Mouse (Mus musculus) embryonic facial prominence, embryonic 12.5 days (tissue): ENCODE measurements at regions not wholly inside any gene's neighbourhood (a gene's known extent, or its start where the extent isn't known, plus 50 kb on each side); places are given as distances from the start of the nearest gene placed in this dataset.
A peak's percentile ranks its signal among the peaks of the same experiment; 100 is the strongest.
"Not testable (repeated sequence)": the region's sequence is repeated elsewhere in the genome, so short reads cannot be mapped to it uniquely, and the experiment has no call there.

Experiments used
- ATAC-seq: fragments of 200-750 bp; cut with Nextera tagmentation; 2 replicates; pipeline ENCODE4 v1.8.0; 2017; ENCODE audit not compliant: insufficient number of reproducible peaks, insufficient read depth, low FRiP score, low TSS enrichment
- H3K27ac ChIP-seq: fragments of 300-500 bp; sonication (generic); 2 replicates; pipeline ENCODE4 v1.5.1; 2016; ENCODE audit warnings: mild to moderate bottlenecking
- H3K27me3 ChIP-seq: fragments of 300-500 bp; sonication (generic); 2 replicates; pipeline ENCODE4 v1.6.1; 2016; ENCODE audit warnings: mild to moderate bottlenecking, moderate library complexity
- H3K36me3 ChIP-seq: fragments of 300-500 bp; sonication (generic); 2 replicates; pipeline ENCODE4 v1.6.1; 2016; ENCODE audit warnings: mild to moderate bottlenecking
- H3K4me1 ChIP-seq: fragments of 300-500 bp; sonication (generic); 2 replicates; pipeline ENCODE4 v1.6.1; 2016
- H3K4me2 ChIP-seq: fragments of 300-500 bp; sonication (generic); replicated peaks from 2 replicates; pipeline ENCODE4 v1.6.1; 2016; ENCODE audit warnings: mild to moderate bottlenecking, moderate library complexity
- H3K4me3 ChIP-seq: fragments of 300-500 bp; sonication (generic); 2 replicates; pipeline ENCODE4 v1.5.1; 2016; ENCODE audit warnings: mild to moderate bottlenecking
- H3K9ac ChIP-seq: fragments of 300-500 bp; sonication (generic); 2 replicates; pipeline ENCODE4 v1.6.1; 2016; ENCODE audit warnings: mild to moderate bottlenecking, moderate library complexity
- H3K9me3 ChIP-seq: fragments of 300-500 bp; sonication (generic); 2 replicates; pipeline ENCODE4 v1.6.1; 2016; ENCODE audit warnings: mild to moderate bottlenecking, moderate library complexity
- WGBS: fragments of 180-500 bp; shearing (Covaris S2); methylation state at CpG from one replicate; pipeline ENCODE4 v1.1.7; 2016; 5-methylcytosine and 5-hydroxymethylcytosine counted together

DNA sequence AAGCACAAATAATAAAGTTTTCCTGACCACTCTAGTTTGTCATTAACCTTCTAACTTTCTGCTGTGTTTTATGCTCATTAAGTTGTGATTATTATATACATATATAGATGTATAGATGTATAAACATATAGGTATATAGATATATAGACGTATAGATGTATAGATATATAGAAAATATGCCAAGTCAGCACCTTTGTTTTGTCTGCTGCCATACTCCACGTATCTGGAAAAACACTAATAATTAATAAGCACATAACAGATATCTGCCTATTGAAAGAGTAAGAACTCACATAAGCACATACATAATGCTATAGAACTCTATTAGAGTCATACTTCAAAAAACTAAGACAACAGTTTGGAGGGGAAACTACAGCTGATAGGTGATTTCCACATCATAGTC is 161.3 kb upstream of the Gap43 start:
- ATAC-seq = no peak
- no peaks in the 10 kb centered on the region for H3K9me3 ChIP-seq
- no peak overlapping the region for H3K4me3 ChIP-seq
- H3K27me3 ChIP-seq = no peaks in the 10 kb centered on the region
- no peaks in the 10 kb centered on the region for H3K4me1 ChIP-seq
- 80% methylated on average over 2 of the region's 2 CpGs for WGBS
- H3K27ac ChIP-seq = no peak overlapping the region
- no peak overlapping the region for H3K9ac ChIP-seq
- H3K4me2 ChIP-seq = no peak overlapping the region
- H3K36me3 ChIP-seq = no peaks in the 10 kb centered on the region

DNA sequence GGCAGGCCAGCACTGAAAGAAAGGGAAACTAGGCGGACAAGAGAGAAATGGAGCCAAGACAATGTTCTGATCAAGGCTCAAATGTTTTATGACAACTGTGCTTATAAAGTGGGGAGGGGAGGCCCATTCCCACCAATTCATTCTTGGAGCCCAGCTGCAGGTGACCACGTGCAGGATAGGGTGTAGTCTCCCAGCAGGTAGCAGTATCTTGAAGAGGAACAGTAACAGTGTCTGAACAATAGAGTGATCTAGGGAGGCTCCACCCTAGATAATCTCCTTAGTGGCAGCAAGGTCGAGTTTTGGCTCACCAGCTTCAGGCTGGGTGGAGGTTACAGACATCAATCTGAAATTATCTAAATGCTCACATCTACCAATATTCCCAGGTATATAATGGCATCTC is 160.7 kb upstream of the Gap43 start:
- not testable (repeated sequence) for H3K9ac ChIP-seq, H3K9me3 ChIP-seq, H3K27ac ChIP-seq, ATAC-seq, H3K4me1 ChIP-seq, H3K4me2 ChIP-seq, H3K27me3 ChIP-seq, H3K36me3 ChIP-seq, H3K4me3 ChIP-seq
- 38% methylated on average over 3 of the region's 3 CpGs for WGBS

DNA sequence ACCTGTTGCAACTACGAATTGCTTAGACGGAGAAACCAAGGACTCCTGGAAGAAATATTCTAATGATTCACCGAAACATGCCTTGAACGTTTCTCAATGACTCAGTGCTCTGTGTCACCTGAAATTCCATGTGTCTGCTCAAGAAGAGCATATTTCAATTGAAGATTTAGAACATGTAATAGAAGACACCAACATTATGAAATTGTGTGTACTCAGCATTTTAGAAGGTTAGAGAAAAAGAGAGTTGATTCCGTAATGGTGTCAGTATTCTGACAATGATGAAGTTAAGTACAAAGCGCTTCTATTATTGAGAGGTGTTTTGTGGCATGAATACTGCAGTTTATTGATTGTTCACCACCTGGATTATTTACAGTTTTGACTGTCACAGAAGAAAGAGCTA is 159.1 kb upstream of the Gap43 start:
- H3K4me2 ChIP-seq = no peak overlapping the region
- no peaks in the 10 kb centered on the region for H3K9me3 ChIP-seq
- no peak overlapping the region for H3K9ac ChIP-seq
- WGBS = 92% methylated on average over 6 of the region's 6 CpGs
- no peak overlapping the region for H3K27ac ChIP-seq
- no peaks in the 10 kb centered on the region for H3K4me1 ChIP-seq
- no peak for ATAC-seq
- no peak overlapping the region for H3K4me3 ChIP-seq
- H3K36me3 ChIP-seq = no peaks in the 10 kb centered on the region
- H3K27me3 ChIP-seq = no peaks in the 10 kb centered on the region

DNA sequence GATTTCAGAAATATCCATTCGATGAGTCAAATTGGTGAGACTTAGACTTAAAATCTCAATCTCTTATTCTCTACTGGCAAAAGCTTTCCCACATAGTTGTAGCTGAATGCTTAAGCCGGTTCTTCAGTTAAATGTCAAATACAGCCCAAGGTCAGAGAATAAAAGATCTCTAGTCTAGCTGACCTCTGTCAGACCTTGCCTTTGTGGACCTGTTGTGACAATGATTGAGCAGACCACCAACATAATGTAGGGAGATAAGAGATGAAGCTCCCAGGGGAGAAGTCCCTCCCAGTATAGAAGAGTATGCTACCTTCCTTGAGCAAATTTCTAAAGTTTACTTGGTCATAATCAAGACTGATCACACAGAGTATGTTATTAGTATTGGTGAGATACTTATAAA is 157.9 kb upstream of the Gap43 start:
- Histone ChIP-seq H3K9me3 (no peaks in the 10 kb centered on the region), H3K9ac (no peak overlapping the region), H3K4me2 (no peak overlapping the region), H3K27me3 (no peaks in the 10 kb centered on the region), H3K4me1 (no peaks in the 10 kb centered on the region), H3K4me3 (no peak overlapping the region), H3K27ac (no peak overlapping the region), H3K36me3 (no peaks in the 10 kb centered on the region)
- WGBS = 84% methylated on average over 2 of the region's 2 CpGs
- ATAC-seq = no peak

DNA sequence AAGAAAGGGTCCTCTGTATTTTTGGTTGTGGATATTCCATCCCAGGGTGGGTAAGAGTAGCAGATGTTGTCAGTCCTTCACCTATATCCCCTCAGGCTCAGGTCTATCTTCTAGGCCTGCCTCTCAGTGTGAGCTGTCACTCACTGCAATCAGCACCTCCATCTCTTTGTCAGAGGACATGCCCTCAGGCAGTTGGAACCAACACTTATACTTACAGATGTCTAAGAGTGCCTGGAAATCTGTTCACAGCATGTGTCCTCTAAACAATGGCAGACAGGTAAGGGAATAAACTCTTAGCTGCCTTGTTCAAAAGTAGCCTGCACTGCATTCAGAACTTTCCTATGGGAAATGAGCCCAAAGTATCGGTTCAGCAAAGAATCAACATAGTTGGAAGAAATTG is 153.1 kb upstream of the Gap43 start:
- H3K27ac ChIP-seq = no peak overlapping the region
- H3K4me2 ChIP-seq = no peak overlapping the region
- H3K36me3 ChIP-seq = no peaks in the 10 kb centered on the region
- H3K4me1 ChIP-seq = no peaks in the 10 kb centered on the region
- ATAC-seq = no peak
- H3K27me3 ChIP-seq = no peaks in the 10 kb centered on the region
- no peak overlapping the region for H3K9ac ChIP-seq
- 85% methylated on average over 1 of the region's 1 CpGs for WGBS
- H3K9me3 ChIP-seq = no peaks in the 10 kb centered on the region
- no peak overlapping the region for H3K4me3 ChIP-seq

DNA sequence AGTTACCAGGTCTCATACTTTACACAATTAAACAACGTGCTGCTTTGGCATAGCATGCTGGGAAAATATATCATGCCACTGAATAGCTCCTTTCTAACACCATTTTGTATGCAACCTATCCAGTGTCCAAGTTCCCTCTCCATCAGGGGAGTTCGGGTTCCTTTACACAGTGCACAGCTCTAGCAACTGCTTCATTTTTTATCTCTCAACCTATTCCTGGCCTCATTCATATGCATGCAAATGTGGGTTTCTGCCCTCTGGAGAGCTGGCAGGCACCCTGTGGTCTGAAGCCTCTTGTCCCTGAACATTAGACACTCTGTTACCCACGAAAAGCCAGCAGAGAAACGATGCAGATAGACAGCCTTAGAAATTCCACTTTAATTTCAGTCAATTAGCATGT is 148.3 kb upstream of the Gap43 start:
- 49% methylated on average over 4 of the region's 4 CpGs for WGBS
- Histone ChIP-seq H3K27ac (no peak overlapping the region), H3K9ac (no peak overlapping the region), H3K4me2 (no peak overlapping the region), H3K36me3 (no peaks in the 10 kb centered on the region), H3K4me1 (no peaks in the 10 kb centered on the region), H3K27me3 (no peaks in the 10 kb centered on the region), H3K4me3 (no peak overlapping the region), H3K9me3 (no peaks in the 10 kb centered on the region)
- ATAC-seq = no peak

DNA sequence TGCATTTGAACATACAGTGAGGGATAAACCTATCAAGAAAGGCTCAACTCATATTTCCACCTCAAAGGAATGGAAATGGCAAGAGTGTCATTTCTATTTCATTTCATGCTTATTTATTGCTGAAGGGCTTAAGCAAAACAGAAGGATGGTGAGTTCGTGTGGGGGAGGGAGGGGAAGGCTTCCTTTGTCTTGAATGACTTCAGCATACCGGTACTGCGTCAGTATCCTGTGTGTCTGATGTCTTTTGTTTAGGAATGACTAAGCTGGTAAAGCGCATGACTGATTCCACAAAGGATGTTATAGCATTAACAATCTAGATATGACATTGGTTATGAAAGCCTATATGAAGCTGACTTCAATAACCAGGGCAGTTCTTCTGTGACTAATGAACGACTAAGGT is 139.5 kb upstream of the Gap43 start:
- H3K9ac ChIP-seq = no peak overlapping the region
- H3K36me3 ChIP-seq = no peaks in the 10 kb centered on the region
- H3K4me3 ChIP-seq = no peak overlapping the region
- H3K27ac ChIP-seq = no peak overlapping the region
- H3K4me2 ChIP-seq = no peak overlapping the region
- no peaks in the 10 kb centered on the region for H3K4me1 ChIP-seq
- 58% methylated on average over 5 of the region's 5 CpGs for WGBS
- H3K9me3 ChIP-seq = peaks cover 2% of the 10 kb centered on the region; the same call in 1 of the 2 replicates
- no peaks in the 10 kb centered on the region for H3K27me3 ChIP-seq
- no peak for ATAC-seq

DNA sequence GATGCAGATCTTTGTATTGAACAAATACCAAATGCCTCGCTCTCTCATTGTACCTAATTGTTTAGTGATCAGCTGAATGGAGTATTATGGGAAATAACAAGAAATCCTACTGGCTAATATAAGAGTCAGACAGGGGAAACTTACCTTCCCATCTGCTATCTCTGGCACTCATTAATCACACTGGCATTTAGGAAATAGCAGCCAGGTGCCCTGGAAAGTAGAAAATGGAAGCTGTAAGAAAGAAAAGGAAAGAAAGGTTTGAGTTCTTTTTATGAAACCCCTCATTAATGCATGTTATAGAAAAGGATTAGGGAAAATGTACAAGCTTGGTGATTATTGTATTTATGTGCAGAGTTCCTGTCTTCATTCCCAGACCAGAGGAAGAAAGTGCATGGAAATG is 126.5 kb upstream of the Gap43 start:
- Histone ChIP-seq H3K4me1 (no peaks in the 10 kb centered on the region), H3K9ac (no peak overlapping the region), H3K4me3 (no peak overlapping the region), H3K36me3 (no peaks in the 10 kb centered on the region), H3K27me3 (no peaks in the 10 kb centered on the region), H3K9me3 (no peaks in the 10 kb centered on the region), H3K4me2 (no peak overlapping the region), H3K27ac (no peak overlapping the region)
- no peak for ATAC-seq
- 89% methylated on average over 1 of the region's 1 CpGs for WGBS

DNA sequence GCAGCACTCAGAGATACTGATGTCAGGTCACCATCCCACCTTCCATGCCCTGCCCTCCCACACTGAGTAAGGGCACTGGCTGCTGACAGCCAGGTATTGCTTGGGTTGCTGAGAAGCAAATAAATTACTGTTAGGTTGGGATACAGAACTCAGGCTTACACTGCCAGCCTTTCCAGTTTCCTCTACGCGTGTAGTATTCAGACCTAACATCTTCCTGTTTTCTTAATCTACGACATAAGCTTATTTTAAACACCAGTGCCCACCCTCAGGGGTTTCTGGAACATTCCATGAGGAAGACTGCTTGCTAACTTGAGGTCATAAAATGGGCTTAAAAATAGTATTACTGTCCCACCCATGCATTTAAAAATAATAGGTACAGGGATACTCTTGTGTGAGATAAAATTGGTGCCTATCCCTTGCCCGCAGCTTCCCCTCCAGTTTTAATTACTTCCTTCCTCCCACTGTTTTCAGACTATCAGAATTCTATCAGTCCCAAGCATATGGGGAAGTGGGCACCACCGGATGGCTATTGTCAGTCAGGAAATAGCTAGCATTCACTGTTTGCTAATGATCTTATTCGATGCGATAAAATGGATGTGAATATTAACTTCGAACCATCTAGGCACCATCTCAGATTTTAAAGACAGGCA is 116.0 kb upstream of the Gap43 start:
- no peaks in the 10 kb centered on the region for H3K36me3 ChIP-seq
- H3K4me3 ChIP-seq = no peak overlapping the region
- no peaks in the 10 kb centered on the region for H3K4me1 ChIP-seq
- H3K4me2 ChIP-seq = no peak overlapping the region
- ATAC-seq = no peak; the same call in 1 of the 2 replicates
- WGBS = 76% methylated on average over 8 of the region's 8 CpGs
- H3K9me3 ChIP-seq = no peaks in the 10 kb centered on the region
- H3K27ac ChIP-seq = no peak overlapping the region
- H3K9ac ChIP-seq = no peak overlapping the region
- H3K27me3 ChIP-seq = no peaks in the 10 kb centered on the region

DNA sequence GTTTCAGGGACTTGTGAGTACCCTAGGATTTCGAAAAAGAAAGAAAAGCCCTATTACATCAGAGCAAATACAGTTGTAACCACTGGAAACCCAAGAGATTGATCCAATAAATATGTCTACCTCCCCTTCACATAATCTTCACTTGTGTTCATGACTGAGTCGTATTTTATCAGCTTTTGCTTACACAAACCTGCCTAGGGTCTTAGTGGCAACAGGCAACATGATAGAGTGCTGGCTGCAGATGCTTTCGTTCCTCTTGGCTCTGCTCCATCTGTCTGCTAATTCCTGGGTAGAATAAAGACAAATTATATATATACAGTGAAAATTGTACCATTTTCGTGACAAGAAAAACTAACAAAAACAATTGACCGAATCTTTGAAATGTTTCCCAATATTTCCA is 112.9 kb upstream of the Gap43 start:
- Histone ChIP-seq H3K4me1 (no peaks in the 10 kb centered on the region), H3K9me3 (no peaks in the 10 kb centered on the region), H3K9ac (no peak overlapping the region), H3K27me3 (no peaks in the 10 kb centered on the region), H3K27ac (no peak overlapping the region), H3K4me3 (no peak overlapping the region), H3K4me2 (no peak overlapping the region), H3K36me3 (no peaks in the 10 kb centered on the region)
- ATAC-seq = no peak
- 75% methylated on average over 5 of the region's 5 CpGs for WGBS

DNA sequence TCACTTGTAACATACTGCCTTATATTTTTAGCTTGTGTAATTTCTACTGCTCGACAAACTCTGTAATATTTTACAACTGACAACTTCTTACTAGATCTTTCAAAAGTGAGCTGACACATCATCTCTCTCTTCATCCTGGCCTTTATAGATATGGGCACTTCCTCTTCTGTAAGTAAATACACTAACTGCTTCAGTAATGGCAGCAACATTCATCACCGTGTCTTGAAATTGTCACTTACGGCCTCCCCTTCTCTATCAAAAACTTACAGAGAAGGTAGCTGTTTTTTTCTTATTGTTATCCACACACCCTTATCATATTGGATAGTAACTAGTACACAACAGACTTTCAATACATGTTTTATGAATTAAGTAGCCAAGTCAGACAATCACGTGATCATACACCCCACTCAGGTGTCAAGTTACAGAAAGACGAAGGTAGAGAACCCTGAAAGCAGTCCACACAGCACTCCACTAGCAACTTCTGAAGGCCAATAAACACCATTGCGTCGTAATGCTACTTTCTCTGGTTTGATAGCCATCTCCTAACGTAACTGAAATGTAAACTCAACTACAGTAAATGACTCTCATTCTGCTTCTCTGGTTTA is 109.5 kb upstream of the Gap43 start:
- no peaks in the 10 kb centered on the region for H3K36me3 ChIP-seq
- H3K9me3 ChIP-seq = no peaks in the 10 kb centered on the region
- no peaks in the 10 kb centered on the region for H3K4me1 ChIP-seq
- WGBS = 75% methylated on average over 8 of the region's 8 CpGs
- H3K4me2 ChIP-seq = no peak overlapping the region
- no peak overlapping the region for H3K27ac ChIP-seq
- no peak overlapping the region for H3K4me3 ChIP-seq
- no peaks in the 10 kb centered on the region for H3K27me3 ChIP-seq
- no peak for ATAC-seq
- H3K9ac ChIP-seq = no peak overlapping the region

DNA sequence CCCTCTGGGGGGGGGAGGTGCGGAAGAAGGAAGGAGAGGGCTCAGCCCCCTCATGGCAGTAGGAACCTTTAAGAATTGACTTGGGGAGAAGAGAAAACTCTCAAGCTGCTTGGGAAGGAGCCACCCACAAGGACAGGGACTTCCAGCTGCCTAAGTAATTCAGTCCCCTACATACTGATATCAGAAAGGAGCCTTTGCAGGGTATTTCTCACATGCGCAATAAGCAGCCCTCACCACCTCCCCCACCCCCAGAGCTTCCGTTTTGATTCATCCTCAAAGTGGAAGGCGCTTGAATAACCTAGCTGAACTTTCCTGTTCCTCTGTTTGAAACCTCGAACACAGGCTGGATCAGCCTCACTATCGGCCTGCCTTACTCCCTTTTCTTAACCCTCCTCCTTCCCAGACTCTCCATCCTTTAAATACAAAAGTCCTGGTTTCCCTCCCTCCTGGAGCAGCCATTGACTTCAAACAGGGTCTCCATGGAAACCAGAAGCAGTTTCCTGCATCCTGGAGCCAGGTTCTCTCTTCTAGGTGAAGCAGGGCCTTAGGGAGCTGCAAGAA is 104.5 kb upstream of the Gap43 start:
- WGBS = 18% methylated on average over 6 of the region's 6 CpGs
- H3K4me1 ChIP-seq = peaks cover 5% of the 10 kb centered on the region; the same call in 1 of the 2 replicates
- H3K27ac ChIP-seq = peak overlapping the region; percentile 32
- ATAC-seq = 0 out of 2 replicates have a peak, but pooled peaks have one; percentile 6
- no peaks in the 10 kb centered on the region for H3K9me3 ChIP-seq
- H3K4me3 ChIP-seq = no peak overlapping the region
- no peaks in the 10 kb centered on the region for H3K27me3 ChIP-seq
- H3K4me2 ChIP-seq = peak overlapping the region; percentile 41
- H3K9ac ChIP-seq = no peak overlapping the region
- H3K36me3 ChIP-seq = no peaks in the 10 kb centered on the region
